8 mouse cellular contexts compared by ENCODE assay signal in the genomic region with DNA sequence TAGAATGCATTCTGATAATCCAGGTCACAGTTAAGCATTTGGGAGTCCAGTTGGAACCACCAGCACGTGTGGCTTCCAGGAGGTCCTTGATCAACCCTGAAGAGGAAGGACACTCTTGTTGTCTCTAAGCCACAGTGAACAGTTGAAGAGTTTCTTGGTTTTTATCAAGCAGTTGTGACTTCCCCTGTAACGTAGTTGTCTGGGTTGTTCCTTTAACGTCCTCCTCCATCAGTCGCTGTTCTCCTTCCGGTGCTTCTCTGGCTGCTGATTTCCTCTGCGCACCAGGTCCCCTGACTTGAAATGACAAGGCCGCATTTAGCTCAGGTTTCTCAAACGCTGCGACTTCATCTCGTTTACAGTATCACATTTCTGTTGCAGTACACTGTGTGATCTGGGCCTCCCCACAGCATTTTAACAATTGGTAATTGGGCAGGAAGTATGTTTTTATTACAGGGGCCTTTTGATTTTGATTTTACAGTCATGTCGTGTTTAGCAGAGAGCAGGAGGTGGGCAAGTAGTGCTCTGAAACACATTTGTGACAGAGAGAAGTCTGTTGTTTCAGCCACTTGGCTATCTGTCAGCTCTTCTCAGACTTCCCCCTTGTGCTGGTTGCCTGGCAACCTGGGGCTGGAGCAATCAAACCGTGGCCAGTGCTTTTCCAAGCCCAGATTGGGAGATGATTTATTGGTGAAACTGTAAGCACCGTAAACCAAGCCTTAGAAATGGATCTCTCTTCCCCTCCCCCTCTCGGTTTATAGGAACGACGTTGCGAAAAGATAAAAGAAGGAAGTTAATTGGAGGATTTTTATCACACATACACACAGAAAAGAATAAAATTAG.
DNase-seq lines count a peak whose midpoint lies in the region; ATAC-seq and TF ChIP-seq lines count a peak whose summit lies in the region.

No protein-coding gene starts in this region.

- H3K27ac ChIP-seq in embryonic facial prominence, embryonic 10.5 days (replicated peaks) = 0 out of 2 replicates have a peak overlapping the region, but pooled peaks have one; percentile 11
- peak overlapping the region; percentile 63 for H3K27ac ChIP-seq in intestine, postnatal 0 days (ENCODE audit: low read depth, low read length)

- 0 out of 2 replicates have a peak overlapping the region, but pooled peaks have one; percentile 21 for H3K4me2 ChIP-seq in intestine, postnatal 0 days (replicated peaks; ENCODE audit: low read depth)

- intact Hi-C loops in left cerebral cortex, postnatal 25 days (cut with DNase I) = no loop called here

- WGBS in embryonic facial prominence, embryonic 10.5 days = 46% methylated on average over 17 of the region's 17 CpGs
- 10% methylated on average over 17 of the region's 17 CpGs for WGBS in intestine, postnatal 0 days

- no peak overlapping the region for H3K4me3 ChIP-seq in embryonic facial prominence, embryonic 10.5 days
- no peak overlapping the region for H3K4me3 ChIP-seq in intestine, postnatal 0 days (ENCODE audit: low read depth, low read length)

- no peak for TF ChIP-seq CTCF in intestine, postnatal 0 days (IDR thresholded peaks at IDR 0.05; ENCODE audit: low read depth)

- no peaks in the 10 kb centered on the region for H3K9me3 ChIP-seq in embryonic facial prominence, embryonic 10.5 days
- no peaks in the 10 kb centered on the region for H3K9me3 ChIP-seq in intestine, postnatal 0 days (ENCODE audit: control insufficient read depth)

- peak; percentile 71 for ATAC-seq in intestine, postnatal 0 days
- ATAC-seq in megakaryocyte-erythroid progenitor cell, adult 5-6 weeks (replicated peaks; ENCODE audit: low FRiP score, low TSS enrichment, poor library complexity, severe bottlenecking) = peak; percentile 49

- H3K4me1 ChIP-seq in embryonic facial prominence, embryonic 10.5 days = peaks cover 25% of the 10 kb centered on the region
- peaks cover 8% of the 10 kb centered on the region; the same call in 1 of the 2 replicates for H3K4me1 ChIP-seq in intestine, postnatal 0 days (replicated peaks; ENCODE audit: control insufficient read depth, insufficient read depth, low read length)

- H3K27me3 ChIP-seq in embryonic facial prominence, embryonic 10.5 days (replicated peaks; ENCODE audit: low read depth, poor library complexity, severe bottlenecking) = no peaks in the 10 kb centered on the region
- no peaks in the 10 kb centered on the region for H3K27me3 ChIP-seq in intestine, postnatal 0 days (replicated peaks; ENCODE audit: control insufficient read depth, insufficient read depth, low read length)

- DNase-seq in adrenal gland, postnatal 14 days = peak; percentile 92
- DNase-seq in embryonic facial prominence, embryonic 10.5 days (ENCODE audit: low spot score) = peak; percentile 74
- peak; percentile 87 to 90 for DNase-seq in heart, adult 18-20 months
- DNase-seq in left cerebral cortex, postnatal 25 days (ENCODE audit: low spot score in 2 of 2) = peak; percentile 77 to 79
- peak; percentile 64 to 73 for DNase-seq in right cerebral cortex, postnatal 36 days (ENCODE audit: low spot score in 2 of 2)
- no peak for DNase-seq in yolk sac, embryonic 10.5 days (ENCODE audit: low spot score)

- H3K9ac ChIP-seq in intestine, postnatal 0 days (ENCODE audit: low read depth, low read length) = no peak overlapping the region

- H3K36me3 ChIP-seq in embryonic facial prominence, embryonic 10.5 days (replicated peaks) = peaks cover 41% of the 10 kb centered on the region
- H3K36me3 ChIP-seq in intestine, postnatal 0 days (ENCODE audit: control insufficient read depth, insufficient read depth) = no peaks in the 10 kb centered on the region
